17 mouse cellular contexts compared by ENCODE assay signal in genomic region chr2:46492299-46492698, GRCm38 (mm10).
"Had no signal": no experiment of that assay in that cellular context is flagged by ENCODE, and none has a peak within 500 bp of the region (broad histone marks: within the 10 kb centered on the region; RNA-seq: fewer than 3 reads in every experiment).

No protein-coding gene starts in this region.

- H3K9me3 ChIP-seq: liver, embryonic 12.5 days; midbrain, embryonic 10.5 days; neural tube, embryonic 15.5 days had no signal

- H3K27ac ChIP-seq: liver, embryonic 12.5 days; liver, embryonic 14.5 days; midbrain, embryonic 10.5 days; neural tube, embryonic 13.5 days; neural tube, embryonic 15.5 days had no signal

- H3K4me3 ChIP-seq: liver, embryonic 12.5 days; midbrain, embryonic 10.5 days; myocyte; neural tube, embryonic 13.5 days; neural tube, embryonic 15.5 days had no signal

- ATAC-seq: liver, embryonic 12.5 days had no signal

- H3K4me1 ChIP-seq: liver, embryonic 12.5 days; neural tube, embryonic 13.5 days; neural tube, embryonic 15.5 days had no signal

- H3K36me3 ChIP-seq: liver, embryonic 12.5 days; midbrain, embryonic 10.5 days; neural tube, embryonic 13.5 days; neural tube, embryonic 15.5 days had no signal

- H3K4me2 ChIP-seq: liver, embryonic 12.5 days; lung, embryonic 14.5 days; neural tube, embryonic 13.5 days; neural tube, embryonic 15.5 days had no signal

- DNase-seq: lung, adult 18-20 months; lung, embryonic 14.5 days; lung, postnatal 10 days; lung, postnatal 4 days; right cerebral cortex, adult 18-20 months; right cerebral cortex, postnatal 25 days; right cerebral cortex, postnatal 4 days; spleen, adult 18-20 months; thymus, adult 18-20 months; thymus, postnatal 14 days; thymus, postnatal 36 days had no signal

- H3K9ac ChIP-seq: liver, embryonic 12.5 days; liver, embryonic 14.5 days; lung, embryonic 14.5 days; neural tube, embryonic 13.5 days; neural tube, embryonic 15.5 days had no signal

- H3K27me3 ChIP-seq: liver, embryonic 12.5 days; neural tube, embryonic 13.5 days; neural tube, embryonic 15.5 days had no signal
